Mouse (Mus musculus) embryonic facial prominence, embryonic 12.5 days (tissue): ENCODE measurements around the gene Prox1. TPM values are rescaled to one million over a fixed set of nuclear protein-coding genes. Genes with fewer than 3 reads are reported as not detected.

ENCODE experiments used
- ATAC-seq: fragments of 200-750 bp; cut with Nextera tagmentation; 2 replicates; pipeline ENCODE4 v1.8.0; 2017; ENCODE audit not compliant: insufficient number of reproducible peaks, insufficient read depth, low FRiP score, low TSS enrichment
- H3K27ac ChIP-seq: fragments of 300-500 bp; sonication (generic); 2 replicates; pipeline ENCODE4 v1.5.1; 2016; ENCODE audit warnings: mild to moderate bottlenecking
- H3K27me3 ChIP-seq: fragments of 300-500 bp; sonication (generic); 2 replicates; pipeline ENCODE4 v1.6.1; 2016; ENCODE audit warnings: mild to moderate bottlenecking, moderate library complexity
- H3K36me3 ChIP-seq: fragments of 300-500 bp; sonication (generic); 2 replicates; pipeline ENCODE4 v1.6.1; 2016; ENCODE audit warnings: mild to moderate bottlenecking
- H3K4me1 ChIP-seq: fragments of 300-500 bp; sonication (generic); 2 replicates; pipeline ENCODE4 v1.6.1; 2016
- H3K4me2 ChIP-seq: fragments of 300-500 bp; sonication (generic); replicated peaks from 2 replicates; pipeline ENCODE4 v1.6.1; 2016; ENCODE audit warnings: mild to moderate bottlenecking, moderate library complexity
- H3K4me3 ChIP-seq: fragments of 300-500 bp; sonication (generic); 2 replicates; pipeline ENCODE4 v1.5.1; 2016; ENCODE audit warnings: mild to moderate bottlenecking
- H3K9ac ChIP-seq: fragments of 300-500 bp; sonication (generic); 2 replicates; pipeline ENCODE4 v1.6.1; 2016; ENCODE audit warnings: mild to moderate bottlenecking, moderate library complexity
- H3K9me3 ChIP-seq: fragments of 300-500 bp; sonication (generic); 2 replicates; pipeline ENCODE4 v1.6.1; 2016; ENCODE audit warnings: mild to moderate bottlenecking, moderate library complexity
- WGBS: fragments of 180-500 bp; shearing (Covaris S2); methylation state at CpG from one replicate; pipeline ENCODE4 v1.1.7; 2016; 5-methylcytosine and 5-hydroxymethylcytosine counted together
- polyA plus RNA-seq: library from polyadenylated mRNA; unstranded; fragments of >200 nt; fragmentation: Nextera tagmentation; extraction: Ambion mirVana; gene quantifications from 2 replicates; pipeline ENCODE4 v1.2.1, GENCODE M21; 2016

Prox1 gene
- polyA plus RNA-seq, 1 experiment from 2014 or later, result 3.6 TPM

- no peaks in the 10 kb centered on the region for H3K4me1 ChIP-seq
- WGBS, result 74% methylated on average over 18 of the region's 18 CpGs
- no peaks in the 10 kb centered on the region for H3K36me3 ChIP-seq
- H3K27ac ChIP-seq, result 0 out of 2 replicates have a peak overlapping the region, but pooled peaks have one; percentile 17
- H3K4me3 ChIP-seq, result no peak overlapping the region
- ATAC-seq, result no peak
- H3K9ac ChIP-seq, result no peak overlapping the region
- H3K27me3 ChIP-seq, result peaks cover 16% of the 10 kb centered on the region
- no peaks in the 10 kb centered on the region for H3K9me3 ChIP-seq
- H3K4me2 ChIP-seq, result no peak overlapping the region
Measured at GRCm38 (mm10) chr1:190161288-190161687, 9.2 kb downstream of the Prox1 start.

GRCm38 (mm10) chr1:190159457-190159856 is 11.1 kb downstream of the Prox1 start:
- H3K27me3 ChIP-seq, result peaks cover 9% of the 10 kb centered on the region

GRCm38 (mm10) chr1:190155751-190156150 is 14.8 kb downstream of the Prox1 start:
- no peak for ATAC-seq

More at GRCm38 (mm10) chr1:190159457-190159856, 11.1 kb downstream of the Prox1 start:
- no peaks in the 10 kb centered on the region for H3K9me3 ChIP-seq
- H3K4me1 ChIP-seq, result no peaks in the 10 kb centered on the region
- no peak overlapping the region for H3K4me2 ChIP-seq
- WGBS, result 59% methylated on average over 11 of the region's 11 CpGs
- no peak for ATAC-seq
- no peak overlapping the region for H3K4me3 ChIP-seq
- H3K27ac ChIP-seq, result no peak overlapping the region
- no peaks in the 10 kb centered on the region for H3K36me3 ChIP-seq
- no peak overlapping the region for H3K9ac ChIP-seq

GRCm38 (mm10) chr1:190155021-190155420 is 15.5 kb downstream of the Prox1 start:
- Histone ChIP-seq H3K9ac (no peak overlapping the region), H3K4me2 (no peak overlapping the region), H3K27ac (no peak overlapping the region), H3K36me3 (no peaks in the 10 kb centered on the region), H3K27me3 (no peaks in the 10 kb centered on the region), H3K4me1 (no peaks in the 10 kb centered on the region), H3K9me3 (no peaks in the 10 kb centered on the region), H3K4me3 (no peak overlapping the region)
- no peak for ATAC-seq
- 63% methylated on average over 2 of the region's 2 CpGs for WGBS

More at GRCm38 (mm10) chr1:190155751-190156150, 14.8 kb downstream of the Prox1 start:
- no peak overlapping the region for H3K4me3 ChIP-seq
- no peak overlapping the region for H3K9ac ChIP-seq
- WGBS, result 33% methylated on average over 8 of the region's 8 CpGs
- no peaks in the 10 kb centered on the region for H3K36me3 ChIP-seq
- no peaks in the 10 kb centered on the region for H3K27me3 ChIP-seq
- H3K9me3 ChIP-seq, result no peaks in the 10 kb centered on the region
- no peak overlapping the region for H3K27ac ChIP-seq
- H3K4me1 ChIP-seq, result no peaks in the 10 kb centered on the region
- H3K4me2 ChIP-seq, result no peak overlapping the region

- Histone ChIP-seq H3K4me3 (no peak overlapping the region), H3K9me3 (no peaks in the 10 kb centered on the region), H3K4me2 (no peak overlapping the region), H3K27ac (no peak overlapping the region), H3K36me3 (no peaks in the 10 kb centered on the region), H3K27me3 (no peaks in the 10 kb centered on the region), H3K9ac (no peak overlapping the region), H3K4me1 (no peaks in the 10 kb centered on the region)
- no peak for ATAC-seq
- WGBS, result 46% methylated on average over 7 of the region's 7 CpGs
Measured at GRCm38 (mm10) chr1:190154292-190154691, 16.2 kb downstream of the Prox1 start.

GRCm38 (mm10) chr1:190152603-190153002 is 17.9 kb downstream of the Prox1 start:
- no peak overlapping the region for H3K4me3 ChIP-seq
- WGBS, result 89% methylated on average over 6 of the region's 6 CpGs
- no peak overlapping the region for H3K27ac ChIP-seq
- H3K36me3 ChIP-seq, result no peaks in the 10 kb centered on the region
- H3K27me3 ChIP-seq, result no peaks in the 10 kb centered on the region
- no peak overlapping the region for H3K9ac ChIP-seq
- H3K4me1 ChIP-seq, result peaks cover 3% of the 10 kb centered on the region; the same call in 1 of the 2 replicates
- no peak for ATAC-seq
- no peak overlapping the region for H3K4me2 ChIP-seq
- H3K9me3 ChIP-seq, result no peaks in the 10 kb centered on the region

GRCm38 (mm10) chr1:190149233-190149741 is 21.2 kb downstream of the Prox1 start:
- Histone ChIP-seq H3K9me3 (no peaks in the 10 kb centered on the region), H3K4me3 (no peak overlapping the region), H3K4me1 (peaks cover 3% of the 10 kb centered on the region; the same call in 1 of the 2 replicates), H3K27ac (no peak overlapping the region), H3K4me2 (peak overlapping the region; percentile 11; the same call in 1 of the 2 replicates), H3K36me3 (no peaks in the 10 kb centered on the region), H3K9ac (no peak overlapping the region), H3K27me3 (no peaks in the 10 kb centered on the region)
- ATAC-seq, result no peak
- 47% methylated on average over 17 of the region's 17 CpGs for WGBS

- Histone ChIP-seq H3K27ac (no peak overlapping the region), H3K4me2 (peak overlapping the region; percentile 11; the same call in 1 of the 2 replicates), H3K9me3 (no peaks in the 10 kb centered on the region), H3K4me3 (no peak overlapping the region), H3K4me1 (peaks cover 3% of the 10 kb centered on the region; the same call in 1 of the 2 replicates), H3K27me3 (no peaks in the 10 kb centered on the region), H3K9ac (no peak overlapping the region), H3K36me3 (no peaks in the 10 kb centered on the region)
- 33% methylated on average over 12 of the region's 12 CpGs for WGBS
- ATAC-seq, result no peak
Measured at GRCm38 (mm10) chr1:190148661-190149232, 21.8 kb downstream of the Prox1 start.

- no peak for ATAC-seq
- WGBS, result 83% methylated on average over 6 of the region's 6 CpGs
- Histone ChIP-seq H3K4me1 (peaks cover 3% of the 10 kb centered on the region; the same call in 1 of the 2 replicates), H3K9me3 (no peaks in the 10 kb centered on the region), H3K4me2 (no peak overlapping the region), H3K36me3 (no peaks in the 10 kb centered on the region), H3K27ac (no peak overlapping the region), H3K4me3 (no peak overlapping the region), H3K9ac (no peak overlapping the region), H3K27me3 (no peaks in the 10 kb centered on the region)
Measured at GRCm38 (mm10) chr1:190147816-190148215, 22.7 kb downstream of the Prox1 start.

- Histone ChIP-seq H3K4me1 (peaks cover 3% of the 10 kb centered on the region; the same call in 1 of the 2 replicates), H3K9me3 (no peaks in the 10 kb centered on the region), H3K4me3 (no peak overlapping the region), H3K9ac (no peak overlapping the region), H3K27me3 (no peaks in the 10 kb centered on the region), H3K27ac (no peak overlapping the region), H3K4me2 (no peak overlapping the region), H3K36me3 (no peaks in the 10 kb centered on the region)
- ATAC-seq, result no peak
Measured at GRCm38 (mm10) chr1:190144416-190144815, 26.1 kb downstream of the Prox1 start.

GRCm38 (mm10) chr1:190143593-190143992 is 26.9 kb downstream of the Prox1 start:
- Histone ChIP-seq H3K4me3 (no peak overlapping the region), H3K9me3 (no peaks in the 10 kb centered on the region), H3K4me1 (peaks cover 3% of the 10 kb centered on the region; the same call in 1 of the 2 replicates), H3K9ac (no peak overlapping the region), H3K27me3 (no peaks in the 10 kb centered on the region), H3K27ac (no peak overlapping the region), H3K4me2 (no peak overlapping the region), H3K36me3 (no peaks in the 10 kb centered on the region)
- ATAC-seq, result no peak
- 90% methylated on average over 9 of the region's 9 CpGs for WGBS

- no peaks in the 10 kb centered on the region for H3K36me3 ChIP-seq
- H3K27ac ChIP-seq, result no peak overlapping the region
- H3K9me3 ChIP-seq, result no peaks in the 10 kb centered on the region
- 26% methylated on average over 4 of the region's 4 CpGs for WGBS
- no peaks in the 10 kb centered on the region for H3K27me3 ChIP-seq
- H3K4me2 ChIP-seq, result no peak overlapping the region
- no peaks in the 10 kb centered on the region for H3K4me1 ChIP-seq
- ATAC-seq, result no peak
- no peak overlapping the region for H3K9ac ChIP-seq
- H3K4me3 ChIP-seq, result no peak overlapping the region
Measured at GRCm38 (mm10) chr1:190142584-190142983, 27.9 kb downstream of the Prox1 start.
